Mouse (Mus musculus): ENCODE data around the gene Parn.

DNA sequence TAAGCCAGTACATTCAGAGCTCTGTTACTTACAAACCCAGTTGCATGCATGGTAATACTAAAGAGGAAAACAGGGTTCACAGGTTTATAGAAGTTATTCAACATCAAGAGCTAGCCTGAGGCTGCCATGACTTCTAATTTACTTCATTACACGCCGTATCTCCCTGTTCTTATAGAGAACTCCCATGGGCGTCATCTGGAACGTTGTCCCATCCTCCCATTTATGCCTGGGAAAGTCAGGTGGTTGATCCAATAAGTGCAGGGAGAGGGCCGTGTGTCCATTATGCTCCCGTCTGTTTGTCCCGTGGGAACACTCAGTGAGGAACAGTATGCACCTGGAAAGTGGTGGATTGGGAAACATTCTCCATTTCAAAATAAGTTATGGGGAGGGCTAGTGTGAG is 152.4 kb downstream of the Parn start:
- TF ChIP-seq CTCF (conservative IDR thresholded peaks at IDR 0.05; ENCODE audit: insufficient read depth, insufficient read length, low read depth, low read length) (no peak), POLR2A (IDR thresholded peaks at IDR 0.05; ENCODE audit: low read depth, low read length) (no peak)
